Mouse (Mus musculus) urinary bladder, postnatal 4 days (tissue): ENCODE measurements at regions not wholly inside any gene's neighbourhood (a gene's known extent, or its start where the extent isn't known, plus 50 kb on each side); places are given as distances from the start of the nearest gene placed in this dataset.

Experiments
- DNase-seq, 2 experiments: peaks; one replicate each; pipeline ENCODE4 v3.0.0; 2021 to 2022; ENCODE audit warnings: low spot score in 2 of 2

- no peak for DNase-seq
Observed at GRCm38 (mm10) chr5:96931576-96932152, 65.8 kb upstream of the Bmp2k start.

- no peak for DNase-seq
Observed at GRCm38 (mm10) chr5:96936239-96936638, 61.2 kb upstream of the Bmp2k start.

GRCm38 (mm10) chr5:96938718-96939117 lies 58.8 kb upstream of the Bmp2k start:
- DNase-seq = no peak

- DNase-seq = no peak
Observed at GRCm38 (mm10) chr5:96939273-96939672, 58.2 kb upstream of the Bmp2k start.

GRCm38 (mm10) chr5:96940170-96941086 lies 57.1 kb upstream of the Bmp2k start:
- no peak for DNase-seq

GRCm38 (mm10) chr5:96941087-96941468 lies 56.4 kb upstream of the Bmp2k start:
- DNase-seq = no peak

GRCm38 (mm10) chr5:96941518-96941917 lies 56.0 kb upstream of the Bmp2k start:
- DNase-seq = no peak
